Mouse (Mus musculus): ENCODE results near the gene Ccdc42.
A peak's percentile ranks its signal among the peaks of the same experiment; 100 is the strongest.

Ccdc42 gene

DNA sequence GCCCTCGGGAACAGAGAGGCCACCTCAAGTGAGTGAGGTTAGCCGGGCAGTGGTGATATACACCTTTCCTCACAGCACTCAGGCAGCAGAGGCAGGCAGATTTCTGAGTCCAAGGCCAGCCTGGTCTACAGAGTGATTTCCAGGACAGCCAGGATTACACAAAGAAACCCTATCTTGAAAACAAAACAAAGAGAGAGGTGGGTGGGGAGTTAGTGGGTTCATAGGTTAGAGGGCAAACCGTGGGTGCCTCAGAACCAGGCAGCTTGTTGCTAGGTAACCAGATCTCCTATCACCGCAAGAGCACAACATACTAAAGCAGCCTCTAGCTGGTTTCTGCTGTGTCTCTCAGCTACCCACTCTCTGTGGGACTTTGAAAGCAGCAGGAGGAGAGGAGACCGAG, at the start of gene Ccdc42:
TSS of gene Ccdc42 (plus strand) at position 301 of the 400 bp plus-strand sequence.
- DNase-seq, result no peak

DNA sequence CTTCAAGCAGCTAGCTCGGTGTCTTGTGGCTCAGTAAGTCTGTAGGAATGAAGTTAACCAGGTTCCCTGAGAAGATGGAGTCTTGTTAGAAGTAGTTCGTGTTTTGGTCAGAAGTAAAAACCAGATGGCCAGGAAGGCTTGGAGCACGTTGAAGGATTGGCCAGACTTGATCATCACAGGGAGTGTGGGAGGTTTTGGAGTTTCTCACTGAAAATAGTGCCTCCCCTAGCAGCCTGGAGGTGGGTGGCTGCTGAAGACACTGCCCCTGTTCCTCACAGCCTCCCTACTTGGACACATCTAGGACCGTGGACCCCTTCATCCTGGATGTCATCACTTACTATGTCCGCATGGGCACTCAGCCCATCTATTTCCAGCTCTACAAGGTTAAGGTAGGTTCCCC, 47.2 kb upstream of the Ccdc42 start:
- DNase-seq, result no peak

DNA sequence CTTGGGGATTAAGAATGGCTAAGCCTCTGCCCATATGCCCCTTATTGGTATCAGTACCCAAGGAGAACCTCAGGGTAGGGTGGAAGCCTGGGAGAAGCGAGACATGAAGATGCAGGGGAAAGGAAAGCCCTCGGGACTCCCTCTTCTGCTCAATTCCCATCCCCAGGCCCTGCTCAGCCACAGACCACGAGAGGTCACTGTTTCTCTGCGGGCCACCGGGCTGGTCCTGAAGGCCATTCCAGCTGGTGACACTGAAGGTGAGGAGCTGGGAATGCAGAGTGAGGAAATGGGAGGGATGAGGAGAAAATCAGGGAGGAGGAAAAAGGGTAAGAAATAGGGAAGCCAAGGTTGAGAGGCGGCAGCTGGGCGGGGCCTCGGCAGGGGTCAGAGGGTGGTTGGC, 42.3 kb upstream of the Ccdc42 start:
- DNase-seq, result peak; percentile 18

DNA sequence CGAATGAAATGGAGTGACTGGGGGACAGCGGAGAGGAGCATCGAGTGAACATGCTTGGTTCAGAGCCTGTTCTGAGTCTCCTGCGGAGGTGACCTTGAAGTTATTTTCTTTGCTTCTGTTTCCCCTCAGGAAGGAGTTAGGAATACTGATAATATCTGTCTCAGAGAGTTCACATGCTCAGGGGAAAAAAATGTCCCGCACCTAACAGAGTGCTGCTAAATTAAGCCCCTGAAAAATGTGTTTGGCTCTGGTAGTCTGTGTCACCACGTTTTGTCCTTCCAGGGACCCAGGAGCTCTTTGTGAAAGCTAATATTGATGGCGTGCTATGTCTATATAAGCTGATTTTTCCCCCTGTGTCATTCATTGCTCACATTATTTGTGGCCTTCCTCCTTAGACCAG, 41.6 kb upstream of the Ccdc42 start:
- DNase-seq, result no peak

DNA sequence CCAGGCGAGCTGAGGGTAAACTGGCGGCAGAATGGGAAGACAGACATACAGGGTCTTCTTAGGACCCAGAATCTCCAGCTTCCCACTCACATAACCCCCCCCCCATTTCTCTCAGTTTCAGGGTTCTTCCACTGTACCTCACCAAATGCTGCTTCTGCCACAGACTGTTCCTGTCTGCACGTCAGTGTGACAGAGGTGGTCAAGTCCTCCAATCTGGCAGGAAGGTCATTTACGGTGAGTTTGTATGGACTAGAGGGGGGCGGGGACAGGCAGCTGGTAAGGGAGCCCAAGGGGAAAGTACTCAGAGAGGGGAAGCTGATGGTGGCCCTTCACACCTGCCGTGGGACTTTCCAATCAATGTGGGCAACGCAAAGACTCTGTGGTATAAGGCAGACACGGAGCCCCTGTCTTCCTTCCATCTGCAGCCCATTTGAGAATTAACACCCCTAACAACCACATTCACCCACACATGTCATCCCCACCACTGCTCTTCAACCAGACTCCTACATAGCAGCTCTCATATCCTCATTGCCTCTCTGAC, 41.1 kb upstream of the Ccdc42 start:
- no peak for DNase-seq

DNA sequence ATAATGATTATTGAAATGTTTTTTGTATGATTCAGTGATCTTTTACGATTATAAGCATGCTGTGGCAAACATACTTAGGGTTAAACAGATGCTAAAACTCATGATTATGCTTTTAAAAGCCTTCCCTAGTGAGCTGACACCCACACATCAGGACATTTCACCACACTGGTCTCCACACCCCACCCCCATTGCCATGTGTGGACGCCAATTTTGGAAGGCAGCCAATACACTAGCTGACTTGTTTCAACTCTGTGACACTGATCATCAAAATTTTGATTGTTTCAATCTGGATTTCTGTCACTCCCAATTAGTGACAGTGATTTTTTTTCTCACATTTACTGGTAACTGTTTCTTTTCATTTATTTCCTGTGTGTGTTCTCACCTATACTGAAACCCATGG, 39.3 kb upstream of the Ccdc42 start:
- DNase-seq, result no peak

DNA sequence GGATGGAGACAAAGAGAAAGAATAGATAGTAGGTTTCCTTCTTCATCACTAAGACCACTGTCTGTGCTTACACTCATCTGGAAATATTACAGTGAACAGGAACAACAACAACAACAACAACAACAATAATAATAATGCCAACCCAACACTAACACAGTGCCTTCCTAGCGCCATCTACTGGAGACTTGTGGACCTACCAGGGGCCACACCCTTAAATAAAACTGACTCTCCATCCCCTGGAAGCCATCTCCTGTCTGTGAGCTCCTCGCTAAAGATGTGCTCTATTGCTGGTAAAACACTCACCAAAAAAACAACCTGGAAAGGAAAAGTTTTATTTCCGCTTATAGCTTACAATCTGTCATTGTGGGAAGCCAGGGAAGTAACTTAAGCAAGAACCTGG, 37.2 kb upstream of the Ccdc42 start:
- DNase-seq, result no peak

DNA sequence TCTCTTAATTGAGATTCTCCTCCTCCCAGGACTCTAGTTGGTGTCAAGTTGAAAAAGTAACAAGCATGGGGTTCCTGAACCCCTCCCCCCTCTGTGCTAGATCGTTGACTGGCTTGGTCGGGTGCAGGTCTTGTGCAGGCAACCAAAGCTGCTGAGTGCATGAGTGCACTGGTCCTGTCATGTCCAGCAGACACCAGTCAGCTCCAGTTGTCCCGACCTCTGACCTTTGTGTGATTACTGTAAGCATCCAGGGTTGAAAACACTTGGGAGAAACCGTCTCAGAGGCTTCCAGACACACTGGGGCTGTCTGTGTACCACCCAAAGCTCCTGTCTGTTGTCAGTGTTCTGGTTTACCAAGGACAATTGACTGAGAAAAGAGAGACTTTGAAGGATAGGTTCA, 36.5 kb upstream of the Ccdc42 start:
- no peak for DNase-seq

DNA sequence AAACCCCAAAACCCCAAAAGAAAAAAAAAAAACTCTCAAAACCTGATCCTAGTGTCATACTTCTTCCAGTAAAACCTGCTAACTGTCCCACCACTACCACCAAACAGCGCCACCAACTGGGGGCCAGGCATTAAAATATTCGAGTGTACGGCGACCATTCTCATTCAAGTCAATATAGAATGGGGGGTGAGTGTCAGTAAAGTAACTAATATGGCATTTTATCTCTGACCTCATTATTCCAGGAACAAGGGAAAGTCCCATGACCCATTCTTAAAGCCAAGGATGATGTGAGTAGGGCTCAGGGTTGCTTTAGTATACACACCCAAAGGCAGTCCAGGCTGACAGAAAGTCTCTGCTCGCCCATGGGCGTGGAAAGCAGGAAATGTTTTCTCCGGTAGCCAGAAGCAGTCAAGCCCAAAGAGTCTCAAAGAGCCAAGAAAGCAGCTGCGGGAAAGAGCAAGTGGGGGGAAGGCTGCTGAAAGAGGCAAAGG, 32.8 kb upstream of the Ccdc42 start:
- DNase-seq, result peak; percentile 27

DNA sequence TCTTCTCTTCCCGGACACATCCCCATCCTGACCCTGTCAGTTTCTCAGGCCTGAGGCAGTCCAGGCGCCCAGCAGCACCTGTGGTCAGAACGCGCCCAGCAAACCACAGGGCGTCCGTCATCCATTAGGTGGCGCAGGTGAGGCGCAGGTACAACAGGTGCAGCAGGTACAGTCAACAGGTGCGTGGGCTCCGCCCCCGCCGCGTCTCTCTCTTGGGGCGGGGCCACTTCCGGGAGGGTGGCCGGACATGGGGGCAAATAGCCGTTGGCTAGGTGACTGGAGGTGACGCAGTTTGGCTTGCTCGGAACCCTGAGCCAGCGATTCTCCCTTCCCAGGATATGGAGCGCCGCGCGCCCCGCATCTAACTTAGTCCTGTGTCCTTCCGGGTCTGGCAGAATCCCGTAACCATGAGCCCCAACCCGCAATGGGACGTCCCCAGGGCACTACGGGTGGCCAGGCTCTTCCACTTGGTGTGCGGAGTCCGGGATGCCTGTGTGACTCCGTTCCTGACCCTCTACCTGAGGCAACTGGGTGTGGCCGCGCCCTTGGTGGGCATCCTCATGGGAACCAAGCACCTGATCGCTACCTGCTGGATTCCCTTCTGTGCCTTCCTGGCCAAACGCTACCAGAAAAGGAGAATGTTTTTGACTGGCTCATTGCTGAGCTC, 30.8 kb upstream of the Ccdc42 start, which contains the start of gene Mfsd6l:
TSS of gene Mfsd6l (plus strand) at position 269 of the 667 bp plus-strand sequence.
- DNase-seq, result peak; percentile 17

DNA sequence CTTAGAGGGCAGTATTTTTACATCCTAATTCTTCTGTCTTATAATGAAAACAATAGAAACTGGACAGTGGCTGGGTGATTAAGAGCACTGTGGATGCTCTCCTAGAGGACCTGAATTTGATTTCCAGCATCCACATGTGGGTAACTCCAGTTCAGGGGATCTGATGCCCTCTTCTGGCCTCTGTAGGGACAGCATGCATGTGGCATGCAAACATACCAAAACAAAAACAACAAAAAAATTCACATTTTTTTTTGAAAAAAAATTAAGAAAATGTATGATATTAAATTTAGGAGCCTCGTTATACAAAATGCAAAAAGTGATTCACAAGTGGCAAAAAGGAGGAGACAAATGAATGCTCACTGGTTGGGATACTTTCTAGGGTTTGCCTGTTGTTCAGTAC, 27.3 kb upstream of the Ccdc42 start:
- no peak for DNase-seq

DNA sequence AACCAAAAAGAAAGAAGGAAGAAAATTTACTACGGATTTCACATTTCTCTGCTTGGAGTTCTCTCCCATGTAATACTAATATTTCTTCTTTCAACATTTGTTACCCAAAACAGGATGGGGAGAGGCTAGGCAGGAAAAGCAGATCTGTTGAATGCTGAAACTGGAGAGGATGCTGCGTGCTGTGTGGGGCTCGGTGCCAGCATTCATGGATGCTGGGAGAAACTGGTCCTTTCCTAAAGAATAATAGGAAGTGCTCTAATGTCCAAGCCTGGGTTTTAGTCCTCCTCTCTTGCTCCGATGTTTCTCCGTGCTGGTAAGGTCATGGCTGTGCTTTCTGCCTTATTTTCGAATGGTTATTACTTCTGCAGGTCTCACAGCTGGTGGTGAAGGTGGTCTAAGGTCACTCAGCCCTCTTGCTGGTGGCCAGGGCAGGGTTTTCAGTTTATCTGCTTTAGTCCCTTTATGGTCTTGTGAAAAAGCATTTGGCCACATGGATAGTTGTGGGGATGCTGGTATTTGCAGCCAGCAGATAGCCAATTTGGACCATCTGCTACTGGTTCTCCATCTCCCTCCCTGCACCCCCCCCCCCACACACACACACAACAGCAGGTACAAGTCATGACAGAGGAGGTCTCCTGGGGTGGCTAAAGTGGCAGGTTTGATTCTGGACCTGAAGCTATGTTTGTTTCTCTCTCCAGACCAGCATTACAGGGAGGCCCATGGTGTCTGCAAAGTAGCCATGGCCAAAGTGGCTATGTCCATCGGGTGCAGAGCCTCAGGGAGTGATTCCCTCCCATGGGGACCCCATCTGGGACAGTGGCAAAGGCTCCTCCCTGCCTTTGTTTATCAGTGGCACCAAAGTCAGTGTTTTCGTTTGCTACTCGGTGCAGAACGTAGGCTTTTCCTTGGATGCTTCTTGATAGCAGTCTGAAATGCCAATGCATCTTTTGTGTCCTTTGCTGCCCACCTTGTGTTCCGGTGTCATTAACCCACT, 24.6 kb upstream of the Ccdc42 start:
- no peak for DNase-seq

DNA sequence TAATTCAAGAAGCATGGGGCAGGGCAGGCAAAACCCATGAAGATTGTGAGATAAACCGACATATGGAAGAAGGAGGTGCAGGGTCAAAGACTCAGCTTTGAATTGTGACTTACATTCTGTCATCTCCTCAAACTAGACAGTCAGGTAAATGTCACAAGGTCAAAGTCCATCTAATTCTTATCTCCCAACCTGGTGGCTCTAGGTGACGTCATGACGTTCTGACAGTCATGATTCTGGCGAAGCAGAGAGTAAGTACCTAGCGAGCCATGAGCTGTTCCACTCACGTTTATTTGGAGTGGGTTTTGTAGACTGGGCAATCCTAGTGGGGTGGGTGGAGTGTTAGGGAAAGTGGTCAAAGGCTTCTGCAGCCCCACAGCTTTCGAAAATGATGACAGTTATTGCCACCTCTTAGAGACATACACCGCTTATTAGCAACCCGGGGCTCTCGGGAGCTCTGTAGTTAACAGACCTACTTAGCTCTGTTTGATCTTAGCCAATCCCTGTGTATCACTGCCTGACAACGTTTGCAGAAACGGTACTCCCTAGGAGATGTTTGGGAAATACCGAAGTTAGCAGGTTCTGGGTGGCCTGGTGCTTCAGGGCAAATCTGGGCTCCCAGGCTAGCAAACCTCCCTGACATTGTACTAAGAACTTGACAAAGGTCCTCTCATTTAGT, 22.3 kb upstream of the Ccdc42 start:
- DNase-seq, result no peak

DNA sequence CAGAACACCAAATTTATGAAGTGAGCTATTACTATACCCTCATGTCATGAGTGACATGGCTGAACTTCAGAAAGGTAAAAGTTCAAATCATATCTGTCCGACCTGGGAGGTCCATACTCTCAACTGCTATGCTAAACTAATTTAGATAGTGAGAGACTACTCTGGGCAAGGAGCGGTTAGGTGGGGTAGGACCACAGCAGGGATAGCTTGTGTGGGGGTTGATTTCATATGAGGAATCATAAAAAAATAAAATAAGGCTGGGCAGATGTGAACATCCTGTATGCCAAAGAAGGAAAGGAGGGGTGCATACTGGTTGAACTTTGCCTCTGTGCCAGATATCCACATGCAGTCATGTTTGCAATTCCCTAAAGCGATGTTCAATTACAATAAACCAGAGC, 21.8 kb upstream of the Ccdc42 start:
- DNase-seq, result no peak

DNA sequence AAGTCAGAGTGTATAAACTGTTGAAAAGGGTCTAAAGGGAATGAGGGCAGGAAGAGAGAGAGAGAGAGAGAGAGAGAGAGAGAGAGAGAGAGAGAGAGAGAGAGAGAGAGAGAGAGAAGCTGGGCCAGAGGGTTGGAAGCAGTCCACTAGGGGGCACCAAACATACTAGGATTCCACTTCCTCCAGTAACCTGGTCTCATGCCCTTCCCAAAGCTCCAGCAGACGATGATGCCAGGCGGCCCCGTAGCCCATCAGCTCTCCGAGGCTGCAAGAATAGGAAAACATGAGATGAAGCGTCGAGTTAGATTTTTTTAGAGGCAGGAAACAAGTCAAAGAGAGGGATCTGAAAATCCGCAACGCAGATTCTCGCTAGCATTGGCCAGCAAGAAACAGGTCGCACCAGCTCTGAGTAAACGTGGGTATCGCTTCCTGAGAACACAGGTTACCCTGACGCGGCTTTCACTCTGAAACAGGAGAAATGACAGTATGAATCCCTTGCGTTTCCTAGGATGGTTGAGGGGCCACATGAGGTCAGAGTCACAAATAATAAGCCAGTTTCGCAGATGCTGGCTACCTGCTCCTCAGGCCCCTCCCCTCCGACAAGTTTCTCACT, 20.3 kb upstream of the Ccdc42 start:
- DNase-seq, result peak; percentile 57

DNA sequence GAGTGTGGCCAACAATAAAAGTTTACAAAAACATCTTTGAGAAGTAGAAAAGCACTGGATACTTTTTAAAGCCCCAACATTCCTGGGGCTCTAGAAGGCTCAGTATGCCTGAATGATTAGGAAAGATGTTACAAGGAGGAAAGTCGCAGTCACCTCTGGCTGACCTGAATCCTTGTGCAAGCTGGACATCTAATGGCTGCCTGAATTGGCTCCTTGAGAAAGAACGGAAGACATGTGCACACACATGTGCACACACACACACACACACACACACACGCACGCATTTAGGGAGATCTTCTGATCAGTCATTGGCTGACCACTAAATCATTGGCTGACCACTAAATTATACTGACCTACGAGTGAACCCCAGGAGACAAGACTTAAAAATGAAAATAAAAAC, 16.0 kb upstream of the Ccdc42 start:
- no peak for DNase-seq

DNA sequence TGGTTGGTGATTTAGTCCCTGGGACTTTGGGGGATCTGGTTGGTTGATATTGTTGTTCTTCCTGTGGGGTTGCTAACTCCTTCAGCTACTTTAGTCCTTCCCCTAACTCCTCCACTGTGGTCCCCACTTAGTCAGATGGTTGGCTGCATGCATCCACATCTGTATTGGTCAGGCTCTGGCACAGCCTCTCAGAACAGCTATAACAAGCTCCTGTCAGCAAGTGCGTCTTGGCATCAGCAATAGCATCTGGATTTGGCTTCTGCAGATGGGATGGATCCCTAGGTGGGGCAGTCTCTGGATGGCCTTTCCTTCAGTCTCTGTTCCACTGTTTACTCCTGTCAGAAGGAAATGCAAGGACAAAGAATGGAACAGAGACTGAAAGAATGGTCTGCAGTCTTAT, 9.7 kb upstream of the Ccdc42 start:
- DNase-seq, result no peak

DNA sequence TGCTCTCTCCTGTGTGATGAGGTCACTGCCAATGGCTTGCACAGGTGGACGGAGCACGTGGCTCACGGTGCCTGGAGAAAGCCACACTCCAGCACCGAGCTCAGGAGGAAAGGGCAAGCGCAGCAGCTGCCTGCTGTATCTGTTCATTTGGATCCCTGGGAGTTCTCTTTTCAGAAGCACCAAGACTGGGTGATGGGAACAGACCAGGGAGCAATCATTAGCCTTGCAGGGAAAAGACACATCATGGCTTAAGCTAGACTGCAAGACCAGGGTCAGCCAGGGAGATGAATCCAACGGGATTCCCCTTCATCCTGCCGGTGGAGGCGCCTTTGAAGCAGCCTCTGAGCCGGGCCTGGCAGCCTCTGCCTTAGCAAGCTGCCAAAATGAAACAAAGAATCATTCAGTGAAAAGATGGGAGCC, 7.3 kb upstream of the Ccdc42 start:
- DNase-seq, result no peak

DNA sequence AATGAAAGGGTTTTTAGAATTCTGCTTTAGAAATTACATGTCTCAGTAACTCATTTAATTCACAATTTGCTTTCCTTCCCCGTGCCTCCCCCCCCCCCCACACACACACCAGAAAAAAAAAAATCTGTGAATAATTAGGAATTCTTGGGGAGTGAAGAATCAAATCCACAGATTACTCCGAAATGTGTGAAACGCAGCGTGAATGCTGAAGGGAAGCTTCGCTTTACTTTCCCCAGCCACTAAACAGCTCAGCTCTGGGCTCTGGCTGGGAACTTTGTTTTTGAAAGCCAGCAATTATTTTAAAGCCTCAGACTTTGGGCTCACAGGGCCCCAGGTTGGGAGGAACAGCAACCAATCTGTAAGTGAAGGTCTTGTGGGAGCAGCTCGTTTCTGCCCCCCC, 6.3 kb upstream of the Ccdc42 start:
- DNase-seq, result no peak

DNA sequence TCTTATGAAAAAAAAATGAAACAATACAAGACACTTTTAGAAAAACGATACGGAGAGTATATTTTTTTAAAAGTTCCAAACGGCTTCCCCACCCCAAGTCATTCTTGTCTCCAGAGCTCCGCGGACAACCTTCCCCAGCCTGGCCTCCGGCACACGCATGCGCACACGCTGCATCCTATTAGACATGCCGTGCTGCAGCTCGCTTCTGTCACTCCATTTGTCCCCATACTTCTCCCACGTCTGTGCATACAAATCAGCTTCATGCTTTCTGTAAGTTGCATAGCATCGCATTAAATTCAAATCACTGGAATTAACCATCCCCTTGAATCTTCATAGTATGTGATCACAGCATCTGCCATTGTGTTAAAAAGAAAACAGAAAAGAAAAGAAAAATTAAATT, 3.6 kb upstream of the Ccdc42 start:
- no peak for DNase-seq

DNA sequence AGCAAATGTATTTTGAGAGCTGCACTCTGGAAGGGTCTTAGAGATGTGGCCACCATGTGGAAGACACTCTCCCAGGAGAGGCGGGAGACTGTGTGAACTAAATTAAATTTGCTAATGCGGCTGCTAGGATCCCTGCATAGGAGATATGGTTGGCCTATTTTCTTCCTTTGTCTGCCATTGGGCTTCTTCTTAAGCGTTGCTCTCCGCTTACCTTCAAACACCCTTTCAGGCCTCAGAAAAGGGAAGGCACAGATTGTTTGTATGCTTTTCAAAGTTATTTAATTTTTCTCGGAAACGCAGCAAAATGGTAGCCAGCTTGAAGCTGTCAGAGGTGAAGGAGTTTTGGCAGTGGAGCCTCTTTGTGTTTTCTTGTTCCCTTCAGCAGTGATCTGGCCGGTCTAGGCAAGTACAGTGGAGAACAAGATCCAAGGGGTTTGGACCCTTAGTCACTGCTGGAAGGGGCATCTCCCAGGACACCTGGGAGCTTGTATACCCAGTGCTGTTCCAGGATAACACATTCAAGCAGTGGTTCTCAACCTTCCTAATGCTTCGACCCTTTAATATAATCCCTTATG, 2.8 kb upstream of the Ccdc42 start:
- no peak for DNase-seq

DNA sequence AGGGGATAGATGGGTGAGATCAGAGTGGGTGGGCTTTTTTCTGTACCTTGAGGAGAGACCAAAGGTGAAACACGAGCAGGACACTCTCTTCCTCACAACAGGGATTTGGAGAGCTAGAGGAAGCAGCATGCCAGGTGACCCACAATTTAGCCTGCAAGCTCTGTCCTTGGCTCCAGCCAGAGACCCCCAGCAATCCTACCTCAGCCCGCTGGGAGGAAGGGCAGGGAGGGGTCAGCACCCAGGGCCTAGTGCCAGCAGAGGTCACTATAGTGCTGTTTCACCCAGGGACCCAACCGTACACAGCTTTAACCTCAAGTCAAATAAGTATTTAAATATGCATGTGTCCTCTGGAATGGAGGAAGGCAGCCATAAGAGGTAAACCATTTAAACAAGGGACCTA, 931 bp upstream of the Ccdc42 start:
- no peak for DNase-seq

All from liver (tissue).